Mouse (Mus musculus): ENCODE results near the gene Ptprf.

DNA sequence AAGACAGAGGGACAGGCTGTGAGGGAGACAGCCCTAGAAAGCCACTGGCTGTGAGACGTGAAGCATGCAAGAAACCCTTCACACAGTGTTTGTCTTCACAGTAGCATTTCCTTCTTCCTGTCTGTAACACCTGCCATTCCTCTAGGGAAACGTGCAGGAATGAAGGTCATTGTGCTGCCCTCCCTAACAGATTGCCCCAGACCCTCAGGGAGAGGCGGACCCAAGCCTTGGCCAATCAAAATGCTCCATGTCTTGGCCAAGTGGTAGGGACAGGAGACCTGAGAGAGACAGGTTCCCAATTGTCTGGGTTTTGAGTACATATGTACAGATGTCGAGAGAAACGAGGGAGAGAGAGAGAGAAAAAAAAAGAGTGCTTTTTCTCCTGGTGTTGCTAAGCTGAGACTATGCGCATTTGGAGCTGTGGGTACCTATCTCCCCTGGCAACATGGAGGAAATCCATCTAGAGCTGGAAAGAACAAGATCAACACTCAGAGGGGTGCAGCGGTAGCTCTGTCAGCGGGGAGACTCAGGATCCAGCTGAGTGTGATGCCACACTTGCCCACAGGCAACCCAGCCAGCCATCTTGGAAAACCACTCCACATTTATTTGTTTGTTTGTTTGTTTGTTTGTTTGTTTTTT, 28.6 kb upstream of the Ptprf start:
- TF ChIP-seq GATA1 (IDR thresholded peaks at IDR 0.05; ENCODE audit: low read length) (no peak), TAL1 (IDR thresholded peaks at IDR 0.05; ENCODE audit: low read length) (no peak)

All from erythroblast, embryonic 14.5 days (primary cell).